Mouse (Mus musculus): ENCODE measurements around the gene Cnr2. TPM values are rescaled to one million over a fixed set of nuclear protein-coding genes. Genes with fewer than 3 reads are reported as not detected.

Cnr2 gene
- polyA plus RNA-seq, 1 experiment from 2014 or later: 0.51 TPM

DNA sequence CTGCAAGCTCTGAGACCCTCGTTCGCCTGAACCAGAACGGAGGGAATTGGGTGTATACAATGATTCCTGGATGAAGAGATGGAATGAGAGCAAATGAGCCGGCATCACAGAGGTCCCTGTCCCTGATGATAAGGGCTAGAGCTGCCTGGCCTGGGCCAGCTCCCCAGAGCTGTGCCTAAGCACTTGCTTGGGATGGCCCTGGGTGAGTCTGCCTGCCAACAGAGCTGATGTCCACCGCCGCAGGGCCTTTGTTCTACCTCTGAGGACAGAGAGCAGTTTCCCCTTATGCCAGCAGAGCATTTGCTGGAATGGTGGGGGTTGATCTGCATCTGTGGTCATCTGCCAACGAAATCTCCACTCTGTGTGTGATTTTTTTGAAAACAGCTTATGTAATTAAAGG, 67.0 kb downstream of the Cnr2 start:
- peaks cover 4% of the 10 kb centered on the region for H3K36me3 ChIP-seq (ENCODE audit: control insufficient read depth, insufficient read depth, low read length)
- H3K4me2 ChIP-seq (ENCODE audit: low read depth, severe bottlenecking): no peak overlapping the region
- peaks cover 9% of the 10 kb centered on the region for H3K4me1 ChIP-seq (ENCODE audit: control insufficient read depth, insufficient read depth, low read length)
- no peaks in the 10 kb centered on the region for H3K27me3 ChIP-seq (ENCODE audit: control insufficient read depth, insufficient read depth, low read length)
- H3K9me3 ChIP-seq (ENCODE audit: control insufficient read depth, low read length): no peaks in the 10 kb centered on the region
- no peak overlapping the region for H3K4me3 ChIP-seq (ENCODE audit: low read depth, low read length)
- H3K9ac ChIP-seq (ENCODE audit: low read length): no peak overlapping the region
- ATAC-seq (ENCODE audit: insufficient number of reproducible peaks, low FRiP score, low TSS enrichment, low read depth): no peak
- no peak overlapping the region for H3K27ac ChIP-seq (replicated peaks; ENCODE audit: low read depth, low read length)
- DNase-seq (ENCODE audit: low spot score): no peak
- 90% methylated on average over 7 of the region's 7 CpGs for WGBS

DNA sequence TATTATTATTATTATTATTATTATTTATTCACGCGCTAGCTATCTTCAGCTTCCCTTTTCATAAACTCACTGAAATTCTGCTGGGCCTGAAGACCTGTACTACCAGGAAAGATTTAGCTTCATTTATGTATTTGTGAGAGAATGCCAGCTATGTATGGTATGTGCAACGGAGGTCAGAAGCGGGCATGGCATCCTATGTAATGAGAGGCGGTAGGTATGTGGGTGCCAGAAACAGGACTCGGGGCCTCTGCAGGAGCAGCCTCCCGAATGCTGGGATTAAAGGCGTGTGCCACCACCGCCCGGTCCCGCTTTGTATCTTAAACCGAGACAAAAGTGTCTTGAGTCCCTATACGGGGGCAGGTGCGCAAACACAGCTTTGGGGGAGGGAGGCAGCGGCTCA, 67.8 kb downstream of the Cnr2 start:
- Histone ChIP-seq H3K27me3 (ENCODE audit: control insufficient read depth, insufficient read depth, low read length) (no peaks in the 10 kb centered on the region), H3K4me3 (ENCODE audit: low read depth, low read length) (peak overlapping the region; percentile 47), H3K9ac (ENCODE audit: low read length) (peak overlapping the region; percentile 71), H3K4me2 (ENCODE audit: low read depth, severe bottlenecking) (peak overlapping the region; percentile 94), H3K4me1 (ENCODE audit: control insufficient read depth, insufficient read depth, low read length) (peaks cover 9% of the 10 kb centered on the region), H3K9me3 (ENCODE audit: control insufficient read depth, low read length) (no peaks in the 10 kb centered on the region), H3K36me3 (ENCODE audit: control insufficient read depth, insufficient read depth, low read length) (peaks cover 10% of the 10 kb centered on the region), H3K27ac (replicated peaks; ENCODE audit: low read depth, low read length) (0 out of 2 replicates have a peak overlapping the region, but pooled peaks have one; percentile 24)
- 4% methylated on average over 15 of the region's 15 CpGs for WGBS
- DNase-seq (ENCODE audit: low spot score) (no peak), ATAC-seq (ENCODE audit: insufficient number of reproducible peaks, low FRiP score, low TSS enrichment, low read depth) (no peak)

DNA sequence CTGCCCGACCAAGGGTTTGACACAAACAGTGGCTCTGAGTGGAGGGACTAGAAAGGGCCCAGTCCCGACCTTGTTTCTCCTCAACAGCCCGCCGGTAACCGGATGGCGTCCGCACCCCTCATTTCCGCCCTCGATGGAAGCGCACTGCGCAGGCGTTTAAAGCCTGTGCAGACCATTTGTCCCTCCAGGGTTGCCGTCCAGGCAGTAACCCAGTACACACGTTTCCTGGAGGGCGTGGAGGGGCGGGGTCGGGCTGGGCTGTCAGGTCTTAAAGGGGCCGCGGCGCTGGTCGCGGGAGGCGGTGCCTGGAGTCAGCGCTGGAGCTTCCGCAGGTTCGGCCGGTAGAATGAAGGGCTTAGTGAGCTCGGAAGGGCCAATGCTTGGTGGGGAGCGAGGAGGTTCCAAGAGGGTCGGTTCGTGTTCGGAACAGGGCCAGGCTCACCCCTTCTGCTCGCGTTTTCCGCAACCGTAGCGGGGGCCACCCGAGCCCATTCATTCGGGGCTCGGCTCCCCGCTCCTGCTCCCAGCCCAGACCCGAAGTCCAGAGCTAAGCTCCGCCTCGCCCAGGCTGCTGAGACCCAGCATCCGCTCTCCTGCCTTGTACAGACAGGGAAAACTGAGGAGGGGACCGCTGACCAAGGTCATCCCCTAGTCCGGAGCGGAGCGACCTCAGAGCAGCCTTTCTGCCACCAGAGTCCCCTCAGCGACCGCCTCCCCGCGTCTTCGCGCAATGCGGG, 68.4 kb downstream of the Cnr2 start, which contains the start of gene Gale:
Gale (plus strand) TSS at position 271 of the 737 bp plus-strand sequence.
- Histone ChIP-seq H3K4me1 (ENCODE audit: control insufficient read depth, insufficient read depth, low read length) (peaks cover 9% of the 10 kb centered on the region), H3K4me3 (ENCODE audit: low read depth, low read length) (peak within 1 kb of the TSS; percentile 47), H3K4me2 (ENCODE audit: low read depth, severe bottlenecking) (peak within 1 kb of the TSS; percentile 94), H3K36me3 (ENCODE audit: control insufficient read depth, insufficient read depth, low read length) (peaks cover 13% of the 10 kb centered on the region), H3K27ac (replicated peaks; ENCODE audit: low read depth, low read length) (0 out of 2 replicates have a peak within 1 kb of the TSS, but pooled peaks have one; percentile 24), H3K9ac (ENCODE audit: low read length) (peak within 1 kb of the TSS; percentile 71), H3K9me3 (ENCODE audit: control insufficient read depth, low read length) (no peaks in the 10 kb centered on the region), H3K27me3 (ENCODE audit: control insufficient read depth, insufficient read depth, low read length) (no peaks in the 10 kb centered on the region)
- ATAC-seq (ENCODE audit: insufficient number of reproducible peaks, low FRiP score, low TSS enrichment, low read depth) (peak; percentile 85), DNase-seq (ENCODE audit: low spot score) (peak; percentile 94)
- under 1% methylated on average over 56 of the region's 56 CpGs for WGBS

DNA sequence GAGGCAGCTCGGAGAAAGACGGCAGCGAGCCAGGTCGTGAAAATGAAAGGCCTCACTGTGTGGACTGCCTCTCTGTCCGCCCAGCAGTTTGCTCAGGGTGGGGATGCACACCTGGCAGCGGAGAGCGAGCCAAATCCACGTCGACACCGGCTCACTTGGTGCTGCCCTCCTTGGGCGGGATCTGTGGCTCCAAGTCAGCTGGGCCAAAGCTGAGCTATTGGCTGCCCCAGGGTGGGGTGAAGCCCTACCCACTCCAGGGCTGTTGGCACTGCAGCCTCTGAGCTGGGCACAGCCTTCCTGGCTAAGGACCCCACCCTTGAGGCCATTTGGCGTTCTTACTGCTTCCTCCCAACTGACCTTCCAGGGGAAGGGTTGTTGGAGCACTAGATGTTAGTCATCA, 69.2 kb downstream of the Cnr2 start:
- no peak for DNase-seq (ENCODE audit: low spot score)
- peaks cover 9% of the 10 kb centered on the region for H3K4me1 ChIP-seq (ENCODE audit: control insufficient read depth, insufficient read depth, low read length)
- no peak for ATAC-seq (ENCODE audit: insufficient number of reproducible peaks, low FRiP score, low TSS enrichment, low read depth)

DNA sequence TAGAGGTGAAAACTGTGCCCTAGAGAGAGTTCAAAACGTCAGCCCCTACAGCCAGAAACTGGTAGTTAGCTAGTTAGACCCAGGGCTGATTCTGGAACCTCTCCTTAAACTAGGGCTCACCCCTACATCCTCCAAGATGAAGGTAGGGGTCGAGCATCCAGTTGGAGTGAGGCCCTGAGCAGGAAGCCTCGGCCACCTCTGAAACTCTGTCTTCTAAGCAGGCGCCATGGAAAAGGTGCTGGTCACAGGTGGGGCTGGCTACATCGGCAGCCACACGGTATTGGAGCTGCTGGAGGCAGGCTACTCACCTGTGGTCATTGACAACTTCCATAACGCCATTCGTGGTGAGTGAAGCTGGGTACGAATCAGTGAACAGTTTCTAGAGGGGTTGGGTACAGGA, 69.9 kb downstream of the Cnr2 start:
- no peak overlapping the region for H3K27ac ChIP-seq (replicated peaks; ENCODE audit: low read depth, low read length)
- H3K4me1 ChIP-seq (ENCODE audit: control insufficient read depth, insufficient read depth, low read length): peaks cover 9% of the 10 kb centered on the region
- DNase-seq (ENCODE audit: low spot score): no peak
- peak overlapping the region; percentile 94; the same call in 1 of the 2 replicates for H3K4me2 ChIP-seq (ENCODE audit: low read depth, severe bottlenecking)
- ATAC-seq (ENCODE audit: insufficient number of reproducible peaks, low FRiP score, low TSS enrichment, low read depth): no peak
- H3K4me3 ChIP-seq (ENCODE audit: low read depth, low read length): no peak overlapping the region
- no peaks in the 10 kb centered on the region for H3K27me3 ChIP-seq (ENCODE audit: control insufficient read depth, insufficient read depth, low read length)
- H3K9ac ChIP-seq (ENCODE audit: low read length): no peak overlapping the region
- 84% methylated on average over 9 of the region's 9 CpGs for WGBS
- no peaks in the 10 kb centered on the region for H3K9me3 ChIP-seq (ENCODE audit: control insufficient read depth, low read length)
- H3K36me3 ChIP-seq (ENCODE audit: control insufficient read depth, insufficient read depth, low read length): peaks cover 18% of the 10 kb centered on the region

More for the DNA sequence above, 69.2 kb downstream of the Cnr2 start:
- H3K36me3 ChIP-seq (ENCODE audit: control insufficient read depth, insufficient read depth, low read length): peaks cover 15% of the 10 kb centered on the region
- peak overlapping the region; percentile 94 for H3K4me2 ChIP-seq (ENCODE audit: low read depth, severe bottlenecking)
- H3K4me3 ChIP-seq (ENCODE audit: low read depth, low read length): peak overlapping the region; percentile 47
- H3K9me3 ChIP-seq (ENCODE audit: control insufficient read depth, low read length): no peaks in the 10 kb centered on the region
- 4% methylated on average over 12 of the region's 12 CpGs for WGBS
- H3K9ac ChIP-seq (ENCODE audit: low read length): peak overlapping the region; percentile 46
- no peak overlapping the region for H3K27ac ChIP-seq (replicated peaks; ENCODE audit: low read depth, low read length)
- no peaks in the 10 kb centered on the region for H3K27me3 ChIP-seq (ENCODE audit: control insufficient read depth, insufficient read depth, low read length)

DNA sequence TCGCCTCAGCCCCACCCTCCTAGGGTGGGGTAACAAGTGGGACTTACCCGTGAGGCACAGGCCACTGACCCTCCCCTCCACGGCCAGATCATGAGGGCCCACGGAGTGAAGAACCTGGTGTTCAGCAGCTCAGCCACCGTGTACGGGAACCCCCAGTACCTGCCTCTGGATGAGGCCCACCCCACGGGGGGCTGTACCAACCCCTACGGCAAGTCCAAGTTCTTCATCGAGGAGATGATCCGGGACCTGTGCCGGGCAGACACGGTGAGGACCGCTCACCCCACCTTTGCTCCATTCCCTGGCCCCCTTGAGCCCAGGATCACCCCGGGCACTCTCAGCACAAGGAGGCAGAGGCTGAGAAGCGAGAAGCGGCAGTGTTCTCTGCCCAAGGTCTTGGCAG, 71.1 kb downstream of the Cnr2 start:
- no peaks in the 10 kb centered on the region for H3K9me3 ChIP-seq (ENCODE audit: control insufficient read depth, low read length)
- H3K4me3 ChIP-seq (ENCODE audit: low read depth, low read length): no peak overlapping the region
- no peak overlapping the region for H3K27ac ChIP-seq (replicated peaks; ENCODE audit: low read depth, low read length)
- no peaks in the 10 kb centered on the region for H3K27me3 ChIP-seq (ENCODE audit: control insufficient read depth, insufficient read depth, low read length)
- WGBS: 89% methylated on average over 16 of the region's 16 CpGs
- H3K4me2 ChIP-seq (ENCODE audit: low read depth, severe bottlenecking): no peak overlapping the region
- H3K36me3 ChIP-seq (ENCODE audit: control insufficient read depth, insufficient read depth, low read length): peaks cover 18% of the 10 kb centered on the region
- H3K4me1 ChIP-seq (ENCODE audit: control insufficient read depth, insufficient read depth, low read length): peaks cover 10% of the 10 kb centered on the region
- no peak overlapping the region for H3K9ac ChIP-seq (ENCODE audit: low read length)
- no peak for ATAC-seq (ENCODE audit: insufficient number of reproducible peaks, low FRiP score, low TSS enrichment, low read depth)
- no peak for DNase-seq (ENCODE audit: low spot score)

DNA sequence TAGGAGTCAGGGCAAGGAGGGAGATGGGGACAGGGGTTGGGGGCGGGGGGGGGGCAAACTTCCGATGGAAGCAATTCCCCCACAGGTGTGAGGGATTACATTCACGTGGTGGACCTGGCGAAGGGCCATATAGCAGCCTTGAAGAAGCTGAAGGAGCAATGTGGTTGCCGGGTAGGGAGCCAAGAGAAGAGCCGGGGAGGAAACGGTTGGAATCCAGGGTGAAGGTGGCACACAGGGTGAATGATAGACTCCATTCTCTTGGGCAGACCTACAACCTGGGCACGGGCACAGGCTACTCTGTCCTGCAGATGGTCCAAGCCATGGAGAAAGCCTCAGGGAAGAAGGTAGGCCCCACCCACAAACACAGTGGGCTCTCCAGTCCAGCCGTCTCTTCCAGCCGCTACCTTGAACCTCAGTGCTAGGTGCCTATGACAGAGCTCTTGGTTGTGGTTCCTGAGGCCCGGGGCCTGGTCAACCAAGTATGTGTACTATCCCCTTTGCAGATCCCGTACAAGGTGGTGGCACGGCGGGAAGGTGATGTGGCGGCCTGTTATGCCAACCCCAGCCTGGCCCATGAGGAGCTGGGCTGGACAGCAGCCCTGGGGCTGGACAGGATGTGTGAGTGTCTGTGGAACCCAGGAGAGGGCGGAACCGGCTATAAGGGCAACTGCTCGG, 72.0 kb downstream of the Cnr2 start:
- Histone ChIP-seq H3K9me3 (ENCODE audit: control insufficient read depth, low read length) (no peaks in the 10 kb centered on the region), H3K27me3 (ENCODE audit: control insufficient read depth, insufficient read depth, low read length) (no peaks in the 10 kb centered on the region), H3K36me3 (ENCODE audit: control insufficient read depth, insufficient read depth, low read length) (peaks cover 18% of the 10 kb centered on the region), H3K9ac (ENCODE audit: low read length) (no peak overlapping the region), H3K4me2 (ENCODE audit: low read depth, severe bottlenecking) (no peak overlapping the region), H3K27ac (replicated peaks; ENCODE audit: low read depth, low read length) (no peak overlapping the region), H3K4me3 (ENCODE audit: low read depth, low read length) (no peak overlapping the region), H3K4me1 (ENCODE audit: control insufficient read depth, insufficient read depth, low read length) (peaks cover 17% of the 10 kb centered on the region)
- WGBS: 91% methylated on average over 18 of the region's 18 CpGs
- DNase-seq (ENCODE audit: low spot score): no peak
- no peak for ATAC-seq (ENCODE audit: insufficient number of reproducible peaks, low FRiP score, low TSS enrichment, low read depth)

DNA sequence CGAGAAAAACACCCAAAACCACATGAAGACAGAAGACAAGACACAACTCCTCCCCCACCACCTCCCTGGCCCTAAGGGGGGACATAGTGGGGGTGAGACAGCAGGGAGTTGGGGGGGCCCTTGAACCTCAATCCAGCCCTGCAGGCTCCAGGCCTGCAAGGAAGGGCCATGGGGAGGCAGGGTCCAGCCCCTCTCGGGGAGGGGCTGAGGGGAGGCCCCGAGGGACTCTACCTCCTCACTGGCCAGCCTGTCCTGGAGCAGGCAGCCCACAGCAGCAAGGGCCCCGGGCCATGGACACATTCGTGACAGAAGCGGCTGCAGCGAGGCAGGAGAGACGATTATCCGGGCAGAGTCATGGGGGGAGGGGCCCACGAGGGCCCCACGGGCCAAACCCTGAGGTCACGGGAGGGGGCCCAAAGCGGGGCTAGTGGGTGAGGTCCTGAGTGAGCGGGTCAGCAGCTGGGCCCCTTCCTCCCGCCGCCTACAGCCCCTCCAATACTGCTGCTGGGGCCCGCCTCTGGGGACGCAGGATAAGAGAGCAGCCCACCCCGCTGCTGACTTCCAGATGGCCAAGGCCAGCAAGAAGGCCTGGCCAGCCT, 73.2 kb downstream of the Cnr2 start:
- Histone ChIP-seq H3K27ac (replicated peaks; ENCODE audit: low read depth, low read length) (no peak overlapping the region), H3K4me1 (ENCODE audit: control insufficient read depth, insufficient read depth, low read length) (peaks cover 17% of the 10 kb centered on the region), H3K9ac (ENCODE audit: low read length) (no peak overlapping the region), H3K4me3 (ENCODE audit: low read depth, low read length) (no peak overlapping the region), H3K9me3 (ENCODE audit: control insufficient read depth, low read length) (no peaks in the 10 kb centered on the region), H3K36me3 (ENCODE audit: control insufficient read depth, insufficient read depth, low read length) (peaks cover 18% of the 10 kb centered on the region), H3K27me3 (ENCODE audit: control insufficient read depth, insufficient read depth, low read length) (no peaks in the 10 kb centered on the region), H3K4me2 (ENCODE audit: low read depth, severe bottlenecking) (no peak overlapping the region)
- ATAC-seq (ENCODE audit: insufficient number of reproducible peaks, low FRiP score, low TSS enrichment, low read depth) (no peak), DNase-seq (ENCODE audit: low spot score) (no peak)
- WGBS: 69% methylated on average over 19 of the region's 19 CpGs
